Mouse (Mus musculus) CH12.LX (cell line): ENCODE results near the gene Mdm4. TPM values are rescaled to one million over a fixed set of nuclear protein-coding genes. Genes with fewer than 3 reads are reported as not detected.

ENCODE experiments used
- DNase-seq: peaks from one replicate; pipeline ENCODE4 v3.0.0-alpha.2; 2013; ENCODE audit errors: extremely low read depth
- H3K27ac ChIP-seq: 2 replicates; pipeline ENCODE4 v1.5.1; 2012; ENCODE audit warnings: low read depth, mild to moderate bottlenecking, control low read depth, moderate library complexity; ENCODE audit not compliant: insufficient read depth
- H3K27me3 ChIP-seq: replicated peaks from 2 replicates; pipeline ENCODE3; 2012; ENCODE audit warnings: inconsistent platforms
- H3K36me3 ChIP-seq, 2 experiments: replicated peaks in 1 of 2; 2 replicates each; pipeline versions ENCODE3 to v1.6.1; 2012; ENCODE audit warnings: inconsistent platforms in 1 of 2, low read length in 1 of 2, mild to moderate bottlenecking in 1 of 2, mixed read lengths in 1 of 2, moderate library complexity in 1 of 2; ENCODE audit not compliant: control insufficient read depth in 1 of 2, insufficient read depth in 1 of 2
- H3K4me1 ChIP-seq, 2 experiments: 2 replicates each; pipeline ENCODE4 v1.6.1; 2012; ENCODE audit warnings: inconsistent platforms in 1 of 2, moderate library complexity in 1 of 2; ENCODE audit not compliant: insufficient read depth in 2 of 2, control insufficient read depth in 1 of 2
- H3K4me2 ChIP-seq: 2 replicates; pipeline ENCODE4 v1.6.1; 2012; ENCODE audit warnings: low read depth, mild to moderate bottlenecking, control low read depth; ENCODE audit not compliant: poor library complexity, insufficient read depth, severe bottlenecking
- H3K4me3 ChIP-seq, 3 experiments: fragments of 150-350 bp in 1 of 3; sonication (generic) in 1 of 3; replicated peaks in 1 of 3; 2 replicates each; pipeline versions ENCODE3 to v1.5.1; 2011 to 2012; ENCODE audit warnings: low read depth in 2 of 3, low read length in 2 of 3, mild to moderate bottlenecking in 2 of 3, moderate library complexity in 2 of 3, control low read depth in 1 of 3, improper control_type of control experiment in 1 of 3, inconsistent platforms in 1 of 3, mixed read lengths in 1 of 3; ENCODE audit not compliant: poor library complexity in 1 of 3
- H3K79me2 ChIP-seq: replicated peaks from 2 replicates; pipeline ENCODE4 v1.6.1; 2012; ENCODE audit warnings: mild to moderate bottlenecking, moderate library complexity; ENCODE audit not compliant: control insufficient read depth, poor library complexity, insufficient read depth, severe bottlenecking; ENCODE audit errors: extremely low read depth
- H3K9ac ChIP-seq: 2 replicates; pipeline ENCODE4 v1.6.1; 2012; ENCODE audit warnings: low read depth, mild to moderate bottlenecking, control low read depth, moderate library complexity; ENCODE audit not compliant: insufficient read depth
- H3K9me3 ChIP-seq: replicated peaks from 2 replicates; pipeline ENCODE3; 2012; ENCODE audit warnings: low read length, inconsistent platforms, mixed read lengths
- BHLHE40 ChIP-seq: IDR thresholded peaks from 2 replicates; pipeline ENCODE4 v1.6.1; 2011; ENCODE audit warnings: mild to moderate bottlenecking, low read depth, low read length, improper control_type of control experiment
- CHD1 ChIP-seq: IDR thresholded peaks from 2 replicates; pipeline ENCODE4 v1.6.1; 2012; ENCODE audit warnings: low read depth, low read length, improper control_type of control experiment, inconsistent platforms
- CHD2 ChIP-seq: IDR thresholded peaks from 2 replicates; pipeline ENCODE4 v1.6.1; 2011; ENCODE audit warnings: low read length, improper control_type of control experiment
- CTCF ChIP-seq, 2 experiments: IDR thresholded peaks in 1 of 2; conservative IDR thresholded peaks in 1 of 2; 2 replicates each; pipeline ENCODE4 v1.5.1; 2011 to 2012; ENCODE audit warnings: low read depth in 2 of 2, low read length in 2 of 2, improper control_type of control experiment in 1 of 2, inconsistent platforms in 1 of 2, mild to moderate bottlenecking in 1 of 2, moderate library complexity in 1 of 2
- EP300 ChIP-seq: IDR thresholded peaks from 2 replicates; pipeline ENCODE4 v1.6.1; 2011; ENCODE audit warnings: low read length, improper control_type of control experiment
- ETS1 ChIP-seq: conservative IDR thresholded peaks from 2 replicates; pipeline ENCODE4 v1.6.1; 2012; ENCODE audit warnings: low read depth, mild to moderate bottlenecking, inconsistent platforms, low read length, improper control_type of control experiment, moderate library complexity
- GABPA ChIP-seq: IDR thresholded peaks from 2 replicates; pipeline ENCODE4 v1.6.1; 2012; ENCODE audit warnings: low read depth, low read length, improper control_type of control experiment, inconsistent platforms; ENCODE audit not compliant: insufficient replicate concordance
- HCFC1 ChIP-seq: IDR thresholded peaks from 2 replicates; pipeline ENCODE4 v1.6.1; 2012; ENCODE audit warnings: low read depth, mild to moderate bottlenecking, inconsistent platforms, low read length, improper control_type of control experiment
- JUND ChIP-seq: conservative IDR thresholded peaks from 2 replicates; pipeline ENCODE4 v1.6.1; 2011; ENCODE audit warnings: low read depth, low read length, improper control_type of control experiment
- KAT2A ChIP-seq: IDR thresholded peaks from 2 replicates; pipeline ENCODE4 v1.6.1; 2012; ENCODE audit warnings: low read length, improper control_type of control experiment, inconsistent platforms; ENCODE audit not compliant: insufficient replicate concordance
- MAFK ChIP-seq: IDR thresholded peaks from 2 replicates; pipeline ENCODE4 v1.6.1; 2011; ENCODE audit warnings: low read length, improper control_type of control experiment; ENCODE audit not compliant: insufficient replicate concordance
- MAX ChIP-seq: IDR thresholded peaks from 2 replicates; pipeline ENCODE4 v1.6.1; 2011; ENCODE audit warnings: low read length, improper control_type of control experiment
- MAZ ChIP-seq: IDR thresholded peaks from 2 replicates; pipeline ENCODE4 v1.6.1; 2012; ENCODE audit warnings: low read depth, mild to moderate bottlenecking, inconsistent platforms, low read length, improper control_type of control experiment, moderate library complexity
- MEF2A ChIP-seq: IDR thresholded peaks from 2 replicates; pipeline ENCODE4 v1.6.1; 2014; ENCODE audit warnings: low read depth, mild to moderate bottlenecking, inconsistent platforms, low read length, improper control_type of control experiment, borderline replicate concordance
- MXI1 ChIP-seq: IDR thresholded peaks from 2 replicates; pipeline ENCODE4 v1.6.1; 2011; ENCODE audit warnings: mild to moderate bottlenecking, low read depth, low read length, improper control_type of control experiment
- MYC ChIP-seq: IDR thresholded peaks from 2 replicates; pipeline ENCODE4 v1.6.1; 2011; ENCODE audit warnings: low read depth, mild to moderate bottlenecking, improper control_type of control experiment, low read length
- NELFE ChIP-seq: IDR thresholded peaks from 2 replicates; pipeline ENCODE4 v1.6.1; 2011; ENCODE audit warnings: low read depth, low read length, improper control_type of control experiment
- NRF1 ChIP-seq: IDR thresholded peaks from 2 replicates; pipeline ENCODE4 v1.6.1; 2014; ENCODE audit warnings: low read depth, mild to moderate bottlenecking, inconsistent platforms, low read length, improper control_type of control experiment, moderate library complexity
- SIN3A ChIP-seq: IDR thresholded peaks from 2 replicates; pipeline ENCODE4 v1.6.1; 2012; ENCODE audit warnings: low read length, improper control_type of control experiment, inconsistent platforms
- SMC3 ChIP-seq: IDR thresholded peaks from 2 replicates; pipeline ENCODE4 v1.6.1; 2011; ENCODE audit warnings: low read depth, low read length, improper control_type of control experiment
- TBP ChIP-seq: conservative IDR thresholded peaks from 2 replicates; pipeline ENCODE4 v1.6.1; 2011; ENCODE audit warnings: low read depth, low read length, improper control_type of control experiment
- TCF12 ChIP-seq: IDR thresholded peaks from 2 replicates; pipeline ENCODE4 v1.6.1; 2014; ENCODE audit warnings: low read depth, mild to moderate bottlenecking, inconsistent platforms, low read length, improper control_type of control experiment
- UBTF ChIP-seq: IDR thresholded peaks from 2 replicates; pipeline ENCODE4 v1.6.1; 2012; ENCODE audit warnings: low read depth, mild to moderate bottlenecking, inconsistent platforms, low read length, improper control_type of control experiment, moderate library complexity
- ZKSCAN1 ChIP-seq: IDR thresholded peaks from 2 replicates; pipeline ENCODE4 v1.6.1; 2012; ENCODE audit warnings: low read depth, inconsistent platforms, low read length, improper control_type of control experiment, borderline replicate concordance
- ZMIZ1 ChIP-seq: IDR thresholded peaks from 2 replicates; pipeline ENCODE4 v1.6.1; 2012; ENCODE audit warnings: low read depth, mild to moderate bottlenecking, inconsistent platforms, low read length, improper control_type of control experiment
- ZNF384 ChIP-seq: IDR thresholded peaks from 2 replicates; pipeline ENCODE4 v1.6.1; 2012; ENCODE audit warnings: low read depth, low read length, improper control_type of control experiment, inconsistent platforms
- dilution Hi-C: fragments of 300-500 bp; cut with MboI; formaldehyde crosslinking; loops from 2 replicates; pipeline ENCODE4 v1.14.3; 2020; ENCODE audit warnings: low sequenced_read_pairs; ENCODE audit not compliant: extremely low pct_unique_long_range_greater_than_20kb, extremely low pct_ligation_motif_present
- in situ Hi-C: fragments of 300-500 bp; cut with MboI; formaldehyde crosslinking; loops from 3 replicates; pipeline ENCODE4 v1.14.3; 2019; ENCODE audit warnings: low sequenced_read_pairs, low pct_ligation_motif_present, low pct_unique_long_range_greater_than_20kb, mixed read lengths
- polyA plus RNA-seq: library from polyadenylated mRNA; unstranded; fragments of >175 nt; gene quantifications from 2 replicates; pipeline ENCODE4 v1.2.1, GENCODE M21; 2012; ENCODE audit warnings: low read depth; ENCODE audit not compliant: insufficient read length
- total RNA-seq, 2 experiments: library from RNA; depleted of rRNA; stranded (reverse); fragments of 300-350 nt in 1 of 2; fragments of >200 nt in 1 of 2; gene quantifications; 2 replicates each; pipeline ENCODE4 v1.2.3; 2012 to 2014

The Mdm4 gene
- total and polyA plus RNA-seq, 3 experiments, result 66.5 to 107 (median 78.9) TPM

DNA sequence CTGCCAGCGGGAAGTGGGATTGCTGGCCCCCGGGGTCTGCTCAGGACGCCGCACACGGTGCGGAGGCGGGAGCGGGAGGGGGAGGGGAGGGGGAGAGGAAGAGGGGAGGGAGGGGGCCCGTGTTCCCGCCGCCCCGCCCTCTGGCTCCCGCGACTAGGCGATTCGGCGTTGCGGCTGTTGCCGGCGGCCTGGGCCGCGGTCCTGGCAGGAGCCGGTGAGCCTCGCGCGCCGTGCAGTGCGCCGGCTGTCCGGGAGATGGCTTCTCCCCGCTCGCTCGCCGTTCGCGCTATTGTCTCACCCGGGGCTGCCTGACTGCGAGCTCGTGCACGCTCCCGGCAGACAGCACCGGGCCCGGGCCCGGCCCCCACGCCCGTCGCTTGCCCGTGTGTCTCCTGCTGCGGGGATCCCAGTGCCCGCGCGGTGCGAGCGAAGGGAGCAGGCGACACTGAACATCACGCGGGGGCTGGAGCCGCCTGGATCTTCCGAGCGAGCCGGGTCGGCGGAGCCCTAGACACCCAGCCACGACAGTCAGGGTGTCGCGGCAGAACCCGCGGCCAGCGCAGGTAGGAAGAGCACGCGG lies 15.6 kb upstream of the Mdm4 start:
- H3K9ac ChIP-seq, result peak overlapping the region; percentile 80
- peak overlapping the region; percentile 88 for H3K4me2 ChIP-seq
- dilution Hi-C loops (no loop called here), in situ Hi-C loops (loop anchor here (25.0 kb wide), 1 partner anchor 316 kb away; the partner anchor contains the start of genes Etnk2 and Ren1)
- H3K4me3 ChIP-seq, result peak overlapping the region; percentile 68 to 88 (median 86)
- peaks cover 9 to 54% of the 10 kb centered on the region in 2 experiments for H3K4me1 ChIP-seq
- H3K79me2 ChIP-seq, result peaks cover 35% of the 10 kb centered on the region
- TF ChIP-seq SIN3A (no peak), MEF2A (no peak), ZKSCAN1 (no peak), MYC (no peak), MXI1 (peak; percentile 73; the same call in 1 of the 2 replicates), SMC3 (peak; percentile 36; the same call in 1 of the 2 replicates), TCF12 (peak; percentile 5; the same call in 1 of the 2 replicates), CHD2 (no peak), JUND (no peak), CTCF (conservative IDR thresholded peaks at IDR 0.05 in 1 of 2, IDR thresholded peaks at IDR 0.05 in 1 of 2; ENCODE audit: low read depth in 2 of 2, low read length in 2 of 2) (peak in 1 of 2 experiments; percentile 44; a peak in 2 of 4 replicates), MAZ (0 out of 2 replicates have a peak, but pooled peaks have one; percentile 23), NRF1 (no peak), MAFK (no peak), ETS1 (no peak), MAX (0 out of 2 replicates have a peak, but pooled peaks have one; percentile 26), UBTF (peak; percentile 91)
- H3K9me3 ChIP-seq, result no peaks in the 10 kb centered on the region
- no peaks in the 10 kb centered on the region for H3K27me3 ChIP-seq
- peak overlapping the region; percentile 51 for H3K27ac ChIP-seq
- no peak for DNase-seq
- no peaks in the 10 kb centered on the region for H3K36me3 ChIP-seq

DNA sequence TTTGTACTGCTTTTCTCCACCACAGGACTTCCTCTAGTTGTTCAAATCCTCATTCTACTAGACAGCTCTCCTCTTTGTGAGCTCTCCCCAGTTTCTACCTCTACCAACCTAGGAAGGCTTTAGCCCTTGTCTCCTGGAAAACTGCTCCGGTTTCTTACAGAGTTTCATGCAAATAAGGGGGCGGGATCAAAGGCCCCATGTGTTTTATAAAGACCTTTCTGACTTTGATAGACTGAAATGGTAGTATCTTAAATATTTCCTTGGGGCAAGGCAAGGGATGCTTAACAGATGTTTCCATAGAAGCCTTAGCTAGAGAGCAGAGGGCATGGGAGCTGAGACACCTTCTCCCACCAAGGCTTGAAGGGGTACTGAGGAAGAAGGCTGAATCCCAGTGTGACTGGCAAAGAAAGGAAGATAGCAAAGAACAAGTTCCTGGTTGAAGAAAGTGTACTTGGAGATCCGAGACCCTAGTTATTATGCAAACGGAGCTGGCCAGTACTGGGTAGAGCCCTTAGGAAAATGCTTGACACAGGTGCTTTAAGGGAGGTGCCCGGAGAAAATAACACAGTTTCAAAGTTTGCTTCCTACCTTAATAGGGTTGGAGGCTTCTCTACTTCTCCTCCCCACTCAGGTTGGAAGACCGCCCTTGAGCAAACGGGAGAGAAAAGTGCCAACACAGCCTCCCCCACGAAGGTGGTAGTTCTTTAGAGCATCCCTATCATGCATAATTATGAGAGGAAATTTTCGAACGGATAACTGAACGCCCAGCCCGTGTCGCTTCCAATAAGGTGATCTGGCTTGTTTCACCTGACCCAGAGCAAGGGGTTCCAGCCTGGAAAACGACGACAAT lies 14.9 kb upstream of the Mdm4 start, which contains the start of gene Pik3c2b:
Gene Pik3c2b, plus strand, starts transcription at position 657 of the 850 bp plus-strand sequence.
- Histone ChIP-seq H3K27me3 (no peaks in the 10 kb centered on the region), H3K4me1 (peaks cover 6 to 48% of the 10 kb centered on the region in 2 experiments), H3K9me3 (no peaks in the 10 kb centered on the region), H3K27ac (peak within 1 kb of the TSS; percentile 51), H3K9ac (peak within 1 kb of the TSS; percentile 80), H3K4me2 (peak within 1 kb of the TSS; percentile 88), H3K36me3 (no peaks in the 10 kb centered on the region), H3K79me2 (peaks cover 28% of the 10 kb centered on the region), H3K4me3 (peak within 1 kb of the TSS; percentile 68 to 88 (median 86))
- DNase-seq, result peak; percentile 29
- in situ Hi-C loops (loop anchor here (25.0 kb wide), 1 partner anchor 317 kb away; the partner anchor contains the start of genes Etnk2 and Ren1), dilution Hi-C loops (no loop called here)
- TF ChIP-seq BHLHE40, result no peak
- no peak for TF ChIP-seq MAFK
- no peak for TF ChIP-seq ETS1
- TF ChIP-seq NELFE, result no peak
- no peak for TF ChIP-seq MAZ
- no peak for TF ChIP-seq CTCF (conservative IDR thresholded peaks at IDR 0.05 in 1 of 2, IDR thresholded peaks at IDR 0.05 in 1 of 2; ENCODE audit: low read depth in 2 of 2, low read length in 2 of 2)
- TF ChIP-seq ZMIZ1, result peak; percentile 43; the same call in 1 of the 2 replicates
- TF ChIP-seq ZNF384, result no peak
- no peak for TF ChIP-seq CHD2
- TF ChIP-seq NRF1, result no peak
- TF ChIP-seq MXI1, result no peak
- no peak for TF ChIP-seq KAT2A
- no peak; the same call in 1 of the 2 replicates for TF ChIP-seq MYC
- 0 out of 2 replicates have a peak, but pooled peaks have one; percentile 30 for TF ChIP-seq TBP
- TF ChIP-seq CHD1, result no peak
- TF ChIP-seq GABPA, result no peak
- no peak for TF ChIP-seq EP300
- TF ChIP-seq SMC3, result no peak
- no peak for TF ChIP-seq ZKSCAN1
- no peak for TF ChIP-seq MEF2A
- TF ChIP-seq HCFC1, result 0 out of 2 replicates have a peak, but pooled peaks have one; percentile 25
